Mouse (Mus musculus) left cerebral cortex, postnatal 14 days (tissue): ENCODE results near the gene Pnmt. TPM values are rescaled to one million over a fixed set of nuclear protein-coding genes. Genes with fewer than 3 reads are reported as not detected.

ENCODE experiments used
- DNase-seq, 2 experiments: peaks; one replicate each; pipeline ENCODE4 v3.0.0; 2021 to 2022; ENCODE audit warnings: low spot score in 2 of 2, mixed read lengths in 1 of 2
- intact Hi-C: fragments of 180-260 bp; cut with DNase I; formaldehyde crosslinking; loops from one replicate; pipeline ENCODE4 v1.15.1; 2025
- long read RNA-seq, 2 experiments: library from polyadenylated mRNA; stranded (forward); transcript quantifications; one replicate each; pipeline ENCODE4 v2.0.0; 2021
- total RNA-seq, 2 experiments: library from RNA; stranded (reverse); gene quantifications; 2 replicates each; pipeline ENCODE4 v1.2.3; 2021

The Pnmt gene
- 1 to 10 TPM in 1 of 2 experiments, under 1 TPM in 1; 0.78 to 1.0 TPM for total RNA-seq
- long read RNA-seq, experiment 1, partial matches to known transcripts: 0 of 1 reads
- long read RNA-seq, experiment 1, other reads (novel, unspliced or antisense): 0 of 1 reads
- long read RNA-seq, experiment 2: 0 reads

DNA sequence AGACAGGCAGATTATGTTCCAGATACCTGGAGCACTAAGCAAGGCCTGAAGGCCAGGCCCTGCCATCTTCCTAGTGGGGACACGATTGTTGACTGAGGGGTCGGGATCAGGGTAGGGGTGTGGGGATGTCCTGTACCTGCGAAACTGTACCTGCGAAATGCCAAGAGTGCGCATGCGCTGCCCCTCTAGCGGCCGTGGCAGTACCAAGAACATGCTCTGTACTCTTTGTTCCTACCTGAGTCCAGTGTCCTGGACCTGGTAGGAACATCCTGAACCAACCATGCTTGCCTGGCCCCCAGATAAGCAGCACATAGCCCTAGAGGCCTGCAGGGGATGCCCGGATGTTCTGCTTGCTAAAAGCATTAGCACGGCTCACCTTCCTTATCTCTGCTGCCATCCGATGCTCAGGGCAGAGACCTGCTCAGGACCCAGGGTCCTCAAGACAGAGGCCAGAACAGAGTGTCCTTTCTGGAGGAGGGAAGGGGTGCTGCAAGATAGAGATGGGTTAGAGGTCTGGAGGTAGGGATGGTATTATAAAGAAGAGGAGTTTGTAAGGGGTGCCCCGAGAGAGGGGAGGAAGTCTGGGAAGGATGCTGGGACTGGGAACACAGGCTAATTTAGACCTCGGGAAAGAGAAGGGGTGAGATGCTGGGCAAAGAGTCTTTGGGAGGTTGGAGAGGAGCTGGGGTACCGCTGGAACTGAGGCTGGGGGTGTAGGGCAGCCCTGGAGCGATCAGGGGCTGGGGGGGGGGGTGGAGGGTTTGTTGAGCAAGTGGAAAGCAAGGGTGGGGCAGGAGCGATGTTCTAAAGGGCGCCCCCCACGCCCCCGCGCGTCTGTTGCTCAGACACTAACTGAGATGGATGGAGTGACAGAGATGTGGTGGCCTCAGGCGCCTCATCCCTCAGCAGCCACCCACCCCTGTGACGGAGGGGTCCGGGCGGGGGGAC, at the start of gene Pnmt:
Gene Pnmt (plus strand): TSS at position 813 of the 948 bp plus-strand sequence.
- intact Hi-C loops: loop anchor here (5.0 kb wide), 1 partner anchor 39 kb away; the partner anchor contains the start of gene Ppp1r1b

DNA sequence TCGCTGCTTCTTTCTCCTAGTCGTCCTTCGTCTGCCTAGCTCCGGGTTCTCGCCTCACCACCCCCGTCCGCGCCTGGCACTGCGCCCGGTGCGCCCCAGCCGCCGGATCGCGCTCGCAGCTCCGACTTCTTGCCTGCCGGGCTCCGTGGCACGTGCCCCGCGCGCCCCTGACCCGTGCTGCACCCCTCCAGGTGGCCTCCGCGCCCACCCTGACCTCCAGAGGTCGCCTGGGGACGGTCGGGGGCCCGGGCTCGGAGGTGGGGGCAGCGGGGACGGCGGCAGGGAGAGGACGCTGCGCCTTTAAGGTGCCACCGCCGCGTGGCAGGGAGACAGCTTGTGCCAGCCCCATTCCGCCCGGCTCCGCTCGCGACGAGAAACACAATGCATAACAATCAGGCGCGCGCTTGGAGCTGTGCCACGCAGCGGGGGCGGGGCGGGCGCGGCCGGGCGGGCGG, 47.7 kb upstream of the Pnmt start:
- peak in 1 of 2 experiments; percentile 81 for DNase-seq
- intact Hi-C loops: loop anchor here (2.0 kb wide), 1 partner anchor 74 kb away; no protein-coding TSS in a partner anchor

More for the DNA sequence above, at the start of gene Pnmt:
- DNase-seq: no peak

- intact Hi-C loops: loop anchor here (2.0 kb wide), 1 partner anchor 74 kb away; no protein-coding TSS in a partner anchor
These were observed 47.2 kb upstream of the Pnmt start for GRCm38 (mm10) chr11:98339071-98339501.

DNA sequence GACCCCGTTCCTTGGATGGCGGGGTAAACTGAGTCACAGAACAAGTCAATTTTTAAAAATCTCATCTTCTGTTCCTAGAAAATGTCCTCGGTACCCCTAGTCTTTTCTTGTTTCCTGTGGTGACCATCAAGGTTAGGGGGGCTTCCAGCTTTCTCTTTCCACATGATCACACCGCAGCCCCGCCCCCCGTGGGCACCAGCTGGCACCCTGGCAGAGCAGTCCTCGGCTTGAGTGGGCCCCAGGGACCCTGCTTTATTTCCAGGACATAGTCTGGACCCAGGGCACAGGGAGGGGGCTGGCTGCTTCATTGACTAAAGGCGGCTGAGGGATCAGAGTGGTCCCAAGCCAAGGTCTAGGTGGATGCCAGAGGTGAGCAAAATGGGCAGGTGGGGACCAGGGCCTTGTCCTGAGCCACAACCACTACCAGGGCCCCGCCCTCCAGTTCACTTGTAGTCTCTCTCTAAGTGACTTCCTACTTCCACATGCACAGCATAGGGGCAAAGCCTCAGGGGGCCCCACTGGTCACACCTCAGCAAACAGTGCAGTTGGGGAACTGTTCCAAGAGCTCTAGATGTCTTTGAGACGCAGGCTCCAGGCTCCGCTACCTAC, 46.5 kb upstream of the Pnmt start:
- DNase-seq: no peak
- intact Hi-C loops: loop anchor here (2.0 to 5.0 kb wide), 2 partner anchors 75 to 118 kb away; no protein-coding TSS in a partner anchor

More at GRCm38 (mm10) chr11:98339071-98339501, 47.2 kb upstream of the Pnmt start:
- no peak for DNase-seq

DNA sequence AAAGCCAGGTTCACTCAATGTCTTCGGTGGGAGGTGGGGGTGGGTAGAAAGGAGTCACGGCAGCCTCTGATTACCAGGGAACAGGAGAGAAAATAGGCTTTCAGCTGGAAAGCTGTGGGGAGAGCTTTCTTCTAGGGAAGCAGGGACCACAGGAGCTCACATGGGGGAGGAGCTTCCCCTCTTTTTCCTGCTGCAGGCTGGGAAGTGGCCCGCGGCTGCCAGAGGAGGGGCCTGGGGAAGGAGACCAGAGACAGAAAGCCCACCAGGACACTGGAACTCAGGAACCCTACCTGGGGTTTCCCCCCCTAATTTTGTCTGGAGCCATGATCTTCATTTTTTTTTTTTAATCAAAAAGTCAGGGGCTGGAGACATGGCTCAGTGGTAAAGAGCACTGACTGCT, 45.7 kb upstream of the Pnmt start:
- DNase-seq: no peak
- intact Hi-C loops: loop anchor here (5.0 kb wide), 1 partner anchor 117 kb away; no protein-coding TSS in a partner anchor

DNA sequence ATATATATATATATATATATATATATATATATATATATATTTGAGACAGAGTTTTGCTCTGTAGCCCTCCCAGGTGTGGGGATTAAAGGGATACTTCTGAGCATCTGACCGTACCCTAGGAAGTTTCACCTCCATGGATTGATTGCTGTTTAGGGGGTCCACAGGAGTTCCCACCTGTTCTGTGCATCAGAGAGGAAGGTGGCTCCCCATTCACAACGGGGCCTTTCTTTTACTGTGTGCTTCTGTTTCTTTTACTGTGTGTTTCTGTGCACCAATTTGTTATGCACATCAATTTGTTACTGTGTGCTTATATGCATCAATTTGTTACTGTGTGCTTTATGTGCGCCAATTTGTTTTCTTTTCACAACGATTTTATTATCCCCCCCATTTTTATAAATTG, 45.1 kb upstream of the Pnmt start:
- no peak for DNase-seq
- intact Hi-C loops: loop anchor here (5.0 kb wide), 1 partner anchor 116 kb away; no protein-coding TSS in a partner anchor

DNA sequence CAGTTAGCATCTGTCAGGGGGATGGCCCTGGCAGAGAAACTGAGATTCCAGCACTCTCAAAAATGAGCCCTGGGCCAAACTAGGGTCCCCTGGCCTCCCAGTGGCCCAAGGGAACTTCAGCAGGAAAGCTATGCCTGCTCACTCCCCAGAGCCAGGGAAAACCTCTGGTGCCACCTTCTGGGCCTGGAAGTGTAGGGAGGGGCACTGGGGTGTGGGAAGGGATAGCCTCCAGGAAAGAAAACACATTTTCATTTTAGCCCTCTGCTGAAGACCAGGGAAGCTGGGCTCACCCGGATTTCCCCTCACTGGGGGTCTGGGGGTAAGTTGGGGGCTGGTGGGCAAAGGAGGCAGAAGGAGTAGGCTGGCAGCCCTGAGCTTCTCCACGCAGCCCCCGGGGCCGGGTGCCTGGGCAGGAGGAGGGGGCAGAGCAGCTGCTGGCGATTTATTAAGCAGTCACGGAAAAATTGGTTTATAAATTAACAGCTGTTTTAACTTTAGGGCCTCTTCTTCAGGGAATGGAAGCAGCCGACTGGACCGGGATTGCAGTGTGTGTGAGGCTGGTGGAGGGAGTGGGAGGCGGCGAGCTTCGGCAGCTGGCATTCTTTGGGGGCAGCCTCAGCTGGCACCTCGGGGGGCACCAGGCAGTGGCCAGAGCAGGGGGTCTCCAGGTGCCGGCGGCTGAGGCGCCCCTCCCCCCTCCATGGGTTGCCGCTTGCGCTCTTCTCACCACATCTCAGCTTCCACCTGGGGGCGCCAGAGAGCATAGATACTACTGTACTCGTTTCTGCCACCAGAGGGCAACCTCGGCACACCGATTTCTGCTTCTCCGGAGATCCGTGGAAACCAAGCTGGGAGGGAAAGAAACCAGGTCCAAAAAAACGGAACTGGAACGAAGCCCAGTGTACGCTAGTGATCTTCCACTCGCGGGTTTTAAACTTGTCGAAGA, 44.0 kb upstream of the Pnmt start:
- intact Hi-C loops: loop anchor here (5.0 kb wide), 1 partner anchor 115 kb away; no protein-coding TSS in a partner anchor
- DNase-seq: peak; percentile 98

GRCm38 (mm10) chr11:98345253-98345652, 41.0 kb upstream of the Pnmt start:
- intact Hi-C loops: loop anchor here (2.0 to 5.0 kb wide), 3 partner anchors 28 to 92 kb away; partner anchors contain the start of genes Mien1 and Pnmt

DNA sequence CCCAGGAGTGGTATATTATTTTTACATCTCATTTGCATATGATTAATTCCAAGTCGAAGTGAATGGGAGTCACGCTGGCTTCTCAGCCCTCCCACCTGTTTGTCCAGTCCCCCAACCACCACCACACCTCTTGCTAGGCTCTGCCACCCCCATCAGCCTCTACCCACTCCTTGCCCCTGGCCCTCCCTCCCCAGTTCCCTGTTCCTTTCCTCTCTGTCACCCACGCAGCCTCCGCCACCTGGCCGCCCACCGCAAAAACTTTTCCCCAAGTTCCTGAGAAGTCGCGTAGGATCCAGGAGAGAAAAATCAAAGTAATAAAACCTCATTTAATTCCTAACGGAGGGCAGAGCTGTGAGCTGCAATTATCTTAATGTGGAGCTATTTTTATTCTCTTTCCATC, 40.1 kb upstream of the Pnmt start:
- intact Hi-C loops: loop anchor here (5.0 kb wide), 2 partner anchors 41 to 91 kb away; partner anchors contain the start of genes Mien1 and Pnmt
- peak in 1 of 2 experiments; percentile 57 for DNase-seq

More at GRCm38 (mm10) chr11:98345253-98345652, 41.0 kb upstream of the Pnmt start:
- DNase-seq: peak; percentile 78 to 87

- intact Hi-C loops: loop anchor here (5.0 kb wide), 2 partner anchors 40 to 90 kb away; partner anchors contain the start of genes Mien1 and Pnmt
- DNase-seq: peak in 1 of 2 experiments; percentile 72
These were observed 38.7 kb upstream of the Pnmt start for GRCm38 (mm10) chr11:98347385-98348082.

- intact Hi-C loops: loop anchor here (5.0 kb wide), 2 partner anchors 39 to 89 kb away; partner anchors contain the start of genes Mien1 and Pnmt
- peak; percentile 77 to 80 for DNase-seq
These were observed 37.9 kb upstream of the Pnmt start, which contains the start of gene Ppp1r1b for GRCm38 (mm10) chr11:98348083-98348961. Gene Ppp1r1b (plus strand): TSS chr11:98348404.

GRCm38 (mm10) chr11:98349308-98349707, 36.9 kb upstream of the Pnmt start:
- DNase-seq: no peak
- intact Hi-C loops: loop anchor here (5.0 kb wide), 2 partner anchors 38 to 88 kb away; partner anchors contain the start of genes Mien1 and Pnmt

GRCm38 (mm10) chr11:98352272-98352990, 33.8 kb upstream of the Pnmt start:
- DNase-seq: no peak
- intact Hi-C loops: no loop called here

DNA sequence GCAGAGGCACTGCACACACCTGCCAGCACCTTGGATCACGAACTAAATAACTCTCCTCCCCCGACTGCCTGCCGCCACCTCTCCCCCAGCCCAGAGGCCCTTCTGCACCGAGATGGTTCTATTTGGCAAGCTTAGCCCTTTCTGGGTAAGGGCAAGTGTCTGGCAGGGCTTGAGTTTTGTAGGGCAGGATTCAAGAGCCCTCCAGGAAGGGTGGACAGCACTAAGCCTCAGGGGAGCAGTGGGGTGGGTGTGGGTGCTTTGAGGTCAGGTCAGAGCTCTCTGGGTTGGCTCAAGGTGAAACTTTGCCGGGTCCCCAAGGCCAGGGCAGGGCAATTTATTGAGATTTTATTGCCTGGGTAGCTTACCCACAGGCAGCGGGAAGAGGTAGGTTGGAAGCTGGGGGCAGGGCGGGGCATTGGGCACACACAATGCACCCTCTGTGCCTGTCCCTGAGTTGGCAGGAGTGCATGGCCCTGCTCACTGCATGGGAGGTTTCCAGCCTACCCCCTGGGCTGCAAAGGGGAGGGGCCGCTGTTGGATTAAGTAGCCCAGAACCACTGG, 32.5 kb upstream of the Pnmt start:
- intact Hi-C loops: no loop called here
- no peak for DNase-seq

- intact Hi-C loops: no loop called here
- DNase-seq: peak in 1 of 2 experiments; percentile 73
These were observed 31.8 kb upstream of the Pnmt start for GRCm38 (mm10) chr11:98354445-98354844.
